Comparison of ENCODE assay signal across 8 mouse cellular contexts in genomic region chr8:104028626-104029025, GRCm38 (mm10).
DNase-seq lines count a peak whose midpoint lies in the region; ATAC-seq and TF ChIP-seq lines count a peak whose summit lies in the region.

No protein-coding gene starts in this region.

- peak overlapping the region; percentile 39 for H3K4me2 ChIP-seq in forebrain, embryonic 11.5 days (ENCODE audit: low read depth, low read length, severe bottlenecking)
- H3K4me2 ChIP-seq in heart, embryonic 14.5 days (ENCODE audit: low read length), result peak overlapping the region; percentile 52
- H3K4me2 ChIP-seq in kidney, embryonic 16.5 days (replicated peaks; ENCODE audit: low read depth, low read length), result peak overlapping the region; percentile 32; the same call in 1 of the 2 replicates
- peak overlapping the region; percentile 43 for H3K4me2 ChIP-seq in stomach, embryonic 15.5 days

- DNase-seq in B cell, adult 2 months, result peak; percentile 62 to 69
- DNase-seq in c-Kit-positive CD71-negative TER-119-negative erythroid progenitor cells, embryonic 14.5 days (ENCODE audit: low read depth), result peak; percentile 40
- peak; percentile 93 for DNase-seq in forebrain, embryonic 11.5 days (ENCODE audit: low spot score)
- DNase-seq in liver, adult 2 months (ENCODE audit: extremely low read depth, low read depth, low spot score), result peak; percentile 50
- peak; percentile 90 for DNase-seq in neural tube, embryonic 10.5 days (ENCODE audit: extremely low spot score, low spot score)

- TF ChIP-seq CTCF in liver, adult 2 months (IDR thresholded peaks at IDR 0.05; ENCODE audit: low read depth, low read length), result peak; percentile 94

- no peaks in the 10 kb centered on the region for H3K36me3 ChIP-seq in forebrain, embryonic 11.5 days (ENCODE audit: control insufficient read depth, insufficient read depth, low read length)
- no peaks in the 10 kb centered on the region for H3K36me3 ChIP-seq in heart, embryonic 14.5 days (ENCODE audit: control insufficient read depth, insufficient read depth, low read length)
- no peaks in the 10 kb centered on the region for H3K36me3 ChIP-seq in kidney, embryonic 16.5 days (ENCODE audit: insufficient read depth, low read length)
- H3K36me3 ChIP-seq in liver, adult 2 months (ENCODE audit: control insufficient read depth, insufficient read depth, low read length), result no peaks in the 10 kb centered on the region
- no peaks in the 10 kb centered on the region for H3K36me3 ChIP-seq in stomach, embryonic 15.5 days

- 3% methylated on average over 22 of the region's 22 CpGs for WGBS in forebrain, embryonic 11.5 days
- 2% methylated on average over 22 of the region's 22 CpGs for WGBS in heart, embryonic 14.5 days
- 3% methylated on average over 22 of the region's 22 CpGs for WGBS in kidney, embryonic 16.5 days
- 3% methylated on average over 22 of the region's 22 CpGs for WGBS in liver, adult 2 months
- 2% methylated on average over 22 of the region's 22 CpGs for WGBS in stomach, embryonic 15.5 days

- no peak overlapping the region for H3K9ac ChIP-seq in forebrain, embryonic 11.5 days (ENCODE audit: low read length)
- H3K9ac ChIP-seq in heart, embryonic 14.5 days (ENCODE audit: low read length), result 0 out of 2 replicates have a peak overlapping the region, but pooled peaks have one; percentile 21
- H3K9ac ChIP-seq in kidney, embryonic 16.5 days (replicated peaks; ENCODE audit: low read length), result 0 out of 2 replicates have a peak overlapping the region, but pooled peaks have one; percentile 24
- peak overlapping the region; percentile 4; the same call in 1 of the 2 replicates for H3K9ac ChIP-seq in liver, adult 2 months (ENCODE audit: low read depth, low read length)
- H3K9ac ChIP-seq in stomach, embryonic 15.5 days, result no peak overlapping the region

- H3K27ac ChIP-seq in forebrain, embryonic 11.5 days (ENCODE audit: low read depth, low read length), result no peak overlapping the region
- H3K27ac ChIP-seq in heart, embryonic 14.5 days (replicated peaks in 1 of 2; ENCODE audit: control insufficient read depth in 1 of 2, insufficient read depth in 1 of 2, low read depth in 2 of 2, low read length in 2 of 2), result no peak overlapping the region
- 0 out of 2 replicates have a peak overlapping the region, but pooled peaks have one; percentile 37 for H3K27ac ChIP-seq in kidney, embryonic 16.5 days (ENCODE audit: low read length)
- no peak overlapping the region for H3K27ac ChIP-seq in liver, adult 2 months (replicated peaks; ENCODE audit: insufficient read depth, low read depth, low read length)
- no peak overlapping the region for H3K27ac ChIP-seq in stomach, embryonic 15.5 days

- H3K27me3 ChIP-seq in forebrain, embryonic 11.5 days (ENCODE audit: control insufficient read depth, insufficient read depth, low read length), result no peaks in the 10 kb centered on the region; the same call in 1 of the 2 replicates
- H3K27me3 ChIP-seq in heart, embryonic 14.5 days (ENCODE audit: control insufficient read depth, insufficient read depth, low read length), result no peaks in the 10 kb centered on the region
- H3K27me3 ChIP-seq in kidney, embryonic 16.5 days (ENCODE audit: insufficient read depth, low read length), result no peaks in the 10 kb centered on the region
- no peaks in the 10 kb centered on the region for H3K27me3 ChIP-seq in liver, adult 2 months (ENCODE audit: control insufficient read depth, insufficient read depth, low read length)
- H3K27me3 ChIP-seq in stomach, embryonic 15.5 days (replicated peaks), result no peaks in the 10 kb centered on the region

- no peaks in the 10 kb centered on the region for H3K9me3 ChIP-seq in forebrain, embryonic 11.5 days (ENCODE audit: control insufficient read depth, low read length)
- peaks cover 11% of the 10 kb centered on the region; the same call in 1 of the 2 replicates for H3K9me3 ChIP-seq in heart, embryonic 14.5 days (ENCODE audit: control insufficient read depth, low read length)
- H3K9me3 ChIP-seq in kidney, embryonic 16.5 days (ENCODE audit: low read length), result peaks cover 14% of the 10 kb centered on the region; the same call in 1 of the 2 replicates
- no peaks in the 10 kb centered on the region for H3K9me3 ChIP-seq in stomach, embryonic 15.5 days

- peak; percentile 90 for ATAC-seq in forebrain, embryonic 11.5 days (replicated peaks; ENCODE audit: low FRiP score)
- peak; percentile 81 for ATAC-seq in heart, embryonic 14.5 days (ENCODE audit: insufficient number of reproducible peaks, insufficient read depth, low FRiP score, low read depth)
- ATAC-seq in kidney, embryonic 16.5 days (ENCODE audit: low FRiP score, low TSS enrichment), result peak; percentile 91
- ATAC-seq in stomach, embryonic 15.5 days (ENCODE audit: insufficient read depth, low FRiP score, low read depth), result peak; percentile 81

- no peaks in the 10 kb centered on the region for H3K4me1 ChIP-seq in forebrain, embryonic 11.5 days (replicated peaks; ENCODE audit: control insufficient read depth, insufficient read depth, low read length)
- peaks cover 2 to 9% of the 10 kb centered on the region in 2 experiments; a peak in 2 of 4 replicates for H3K4me1 ChIP-seq in heart, embryonic 14.5 days (ENCODE audit: control insufficient read depth in 2 of 2, insufficient read depth in 2 of 2, low read length in 2 of 2)
- H3K4me1 ChIP-seq in kidney, embryonic 16.5 days (ENCODE audit: insufficient read depth, low read length), result peaks cover 4% of the 10 kb centered on the region; the same call in 1 of the 2 replicates
- H3K4me1 ChIP-seq in liver, adult 2 months (ENCODE audit: control insufficient read depth, insufficient read depth, low read length), result no peaks in the 10 kb centered on the region; the same call in 1 of the 2 replicates
- 0 out of 2 replicates have a peak, but pooled peaks cover 3% of the 10 kb centered on the region for H3K4me1 ChIP-seq in stomach, embryonic 15.5 days

- no peaks in the 10 kb centered on the region for H3K79me2 ChIP-seq in liver, adult 2 months (ENCODE audit: control insufficient read depth, insufficient read depth, low read length)

- H3K4me3 ChIP-seq in forebrain, embryonic 11.5 days (ENCODE audit: low read depth, low read length), result no peak overlapping the region
- peak overlapping the region in 1 of 2 experiments; percentile 1; a peak in 1 of 4 replicates for H3K4me3 ChIP-seq in heart, embryonic 14.5 days (ENCODE audit: control insufficient read depth in 1 of 2, insufficient read depth in 1 of 2, low read depth in 1 of 2, low read length in 2 of 2)
- no peak overlapping the region for H3K4me3 ChIP-seq in kidney, embryonic 16.5 days (ENCODE audit: low read length)
- no peak overlapping the region for H3K4me3 ChIP-seq in liver, adult 2 months (ENCODE audit: insufficient read depth, low read depth, low read length)
- H3K4me3 ChIP-seq in stomach, embryonic 15.5 days (replicated peaks), result no peak overlapping the region

- no peak for TF ChIP-seq POLR2A in liver, adult 2 months (IDR thresholded peaks at IDR 0.05; ENCODE audit: extremely low read depth, insufficient read depth, low read length)

Comparison
In these comparisons a context has a peak if more than half of its experiments do, and no peak if none do; other contexts are left out.
1. DNase-seq: peak in every context shown above with its lines; median percentile 93 in forebrain, embryonic 11.5 days; 90 in neural tube, embryonic 10.5 days; 66 in B cell, adult 2 months; 50 in liver, adult 2 months; 40 in c-Kit-positive CD71-negative TER-119-negative erythroid progenitor cells, embryonic 14.5 days.
2. H3K9ac ChIP-seq: peak in heart, embryonic 14.5 days (single experiment), kidney, embryonic 16.5 days (single experiment) and liver, adult 2 months (single experiment); none in forebrain, embryonic 11.5 days (single experiment) and stomach, embryonic 15.5 days (single experiment).
3. Peak in every context shown above with its lines, with median percentiles within 50 percentile points of each other: ATAC-seq and H3K4me2 ChIP-seq.